Mouse (Mus musculus): ENCODE data around the gene Pitpnm1. TPM values are rescaled to one million over a fixed set of nuclear protein-coding genes. Genes with fewer than 3 reads are reported as not detected.

The Pitpnm1 gene
- total and polyA plus RNA-seq, 3 experiments, result 15.9 to 43.8 (median 34.7) TPM

GRCm38 (mm10) chr19:4119716-4120487 is 20.1 kb downstream of the Pitpnm1 start:
- Histone ChIP-seq H3K9ac (ENCODE audit: insufficient read depth, low read depth) (no peak overlapping the region), H3K4me3 (replicated peaks in 1 of 3; ENCODE audit: low read depth in 2 of 3, low read length in 2 of 3, poor library complexity in 1 of 3) (no peak overlapping the region), H3K4me2 (ENCODE audit: insufficient read depth, low read depth, poor library complexity, severe bottlenecking) (no peak overlapping the region), H3K79me2 (replicated peaks; ENCODE audit: control insufficient read depth, extremely low read depth, insufficient read depth, poor library complexity, severe bottlenecking) (0 out of 2 replicates have a peak, but pooled peaks cover 2% of the 10 kb centered on the region), H3K4me1 (ENCODE audit: control insufficient read depth in 1 of 2, insufficient read depth in 2 of 2) (peaks cover 17 to 72% of the 10 kb centered on the region in 2 experiments), H3K36me3 (replicated peaks in 1 of 2; ENCODE audit: control insufficient read depth in 1 of 2, insufficient read depth in 1 of 2, low read length in 1 of 2) (peaks cover 29 to 46% of the 10 kb centered on the region in 2 experiments), H3K27me3 (replicated peaks) (no peaks in the 10 kb centered on the region), H3K9me3 (replicated peaks; ENCODE audit: low read length) (no peaks in the 10 kb centered on the region), H3K27ac (ENCODE audit: insufficient read depth, low read depth) (no peak overlapping the region)
- TF ChIP-seq MYC (IDR thresholded peaks at IDR 0.05; ENCODE audit: low read depth, low read length) (no peak), PAX5 (IDR thresholded peaks at IDR 0.05; ENCODE audit: low read length) (no peak), HCFC1 (IDR thresholded peaks at IDR 0.05; ENCODE audit: low read depth, low read length) (no peak), SMC3 (IDR thresholded peaks at IDR 0.05; ENCODE audit: low read depth, low read length) (no peak), IRF4 (IDR thresholded peaks at IDR 0.05; ENCODE audit: low read depth, low read length) (no peak), NRF1 (IDR thresholded peaks at IDR 0.05; ENCODE audit: low read depth, low read length) (no peak), MAZ (IDR thresholded peaks at IDR 0.05; ENCODE audit: low read depth, low read length) (no peak), POLR2AphosphoS2 (IDR thresholded peaks at IDR 0.05; ENCODE audit: low read depth, low read length) (no peak), NELFE (IDR thresholded peaks at IDR 0.05; ENCODE audit: low read depth, low read length) (no peak), ETS1 (conservative IDR thresholded peaks at IDR 0.05; ENCODE audit: low read depth, low read length) (no peak), EP300 (IDR thresholded peaks at IDR 0.05; ENCODE audit: low read length) (no peak), POLR2A (IDR thresholded peaks at IDR 0.05; ENCODE audit: low read depth, low read length) (no peak), CHD1 (IDR thresholded peaks at IDR 0.05; ENCODE audit: low read depth, low read length) (no peak), GABPA (IDR thresholded peaks at IDR 0.05; ENCODE audit: insufficient replicate concordance, low read depth, low read length) (no peak), BHLHE40 (IDR thresholded peaks at IDR 0.05; ENCODE audit: low read depth, low read length) (no peak), ZMIZ1 (IDR thresholded peaks at IDR 0.05; ENCODE audit: low read depth, low read length) (no peak), ZC3H11A (IDR thresholded peaks at IDR 0.05; ENCODE audit: low read depth, low read length) (no peak), MXI1 (IDR thresholded peaks at IDR 0.05; ENCODE audit: low read depth, low read length) (no peak), TBP (conservative IDR thresholded peaks at IDR 0.05; ENCODE audit: low read depth, low read length) (no peak)
- dilution Hi-C loops (cut with MboI; ENCODE audit: extremely low pct_ligation_motif_present, extremely low pct_unique_long_range_greater_than_20kb, low sequenced_read_pairs), result no loop called here
- in situ Hi-C loops (cut with MboI; ENCODE audit: low pct_ligation_motif_present, low pct_unique_long_range_greater_than_20kb, low sequenced_read_pairs), result no loop called here
- no peak for DNase-seq (ENCODE audit: extremely low read depth)

- H3K36me3 ChIP-seq (replicated peaks in 1 of 2; ENCODE audit: control insufficient read depth in 1 of 2, insufficient read depth in 1 of 2, low read length in 1 of 2), result peaks cover 23 to 40% of the 10 kb centered on the region in 2 experiments
Measured at GRCm38 (mm10) chr19:4120496-4120895, 20.7 kb downstream of the Pitpnm1 start.

More at GRCm38 (mm10) chr19:4120496-4120895, 20.7 kb downstream of the Pitpnm1 start:
- DNase-seq (ENCODE audit: extremely low read depth), result no peak
- Histone ChIP-seq H3K9me3 (replicated peaks; ENCODE audit: low read length) (no peaks in the 10 kb centered on the region), H3K79me2 (replicated peaks; ENCODE audit: control insufficient read depth, extremely low read depth, insufficient read depth, poor library complexity, severe bottlenecking) (0 out of 2 replicates have a peak, but pooled peaks cover 2% of the 10 kb centered on the region), H3K4me3 (replicated peaks in 1 of 3; ENCODE audit: low read depth in 2 of 3, low read length in 2 of 3, poor library complexity in 1 of 3) (peak overlapping the region in 1 of 3 experiments; percentile 49), H3K4me2 (ENCODE audit: insufficient read depth, low read depth, poor library complexity, severe bottlenecking) (peak overlapping the region; percentile 21; the same call in 1 of the 2 replicates), H3K27me3 (replicated peaks) (no peaks in the 10 kb centered on the region), H3K27ac (ENCODE audit: insufficient read depth, low read depth) (no peak overlapping the region), H3K4me1 (ENCODE audit: control insufficient read depth in 1 of 2, insufficient read depth in 2 of 2) (peaks cover 17 to 72% of the 10 kb centered on the region in 2 experiments), H3K9ac (ENCODE audit: insufficient read depth, low read depth) (no peak overlapping the region)
- in situ Hi-C loops (cut with MboI; ENCODE audit: low pct_ligation_motif_present, low pct_unique_long_range_greater_than_20kb, low sequenced_read_pairs), result no loop called here
- dilution Hi-C loops (cut with MboI; ENCODE audit: extremely low pct_ligation_motif_present, extremely low pct_unique_long_range_greater_than_20kb, low sequenced_read_pairs), result no loop called here
- no peak for TF ChIP-seq USF1 (IDR thresholded peaks at IDR 0.05; ENCODE audit: low read depth, low read length)
